Mouse (Mus musculus) layer of hippocampus, postnatal 10 days (tissue): ENCODE data around the gene Hmgcs2. TPM values are rescaled to one million over a fixed set of nuclear protein-coding genes. Genes with fewer than 3 reads are reported as not detected.

Source experiments
- DNase-seq, 2 experiments: peaks; one replicate each; pipeline ENCODE4 v3.0.0; 2021; ENCODE audit warnings: low spot score in 2 of 2
- total RNA-seq, 2 experiments: library from RNA; stranded (reverse); gene quantifications; 2 replicates each; pipeline ENCODE4 v1.2.3; 2021

Gene Hmgcs2
- total RNA-seq, 2 experiments from 2014 or later = 11.5 to 13.6 TPM

GRCm38 (mm10) chr3:98273623-98274398 is 6.4 kb upstream of the Hmgcs2 start:
- no peak for DNase-seq

- DNase-seq = no peak
Measured at GRCm38 (mm10) chr3:98279682-98280081, 553 bp upstream of the Hmgcs2 start.

DNA sequence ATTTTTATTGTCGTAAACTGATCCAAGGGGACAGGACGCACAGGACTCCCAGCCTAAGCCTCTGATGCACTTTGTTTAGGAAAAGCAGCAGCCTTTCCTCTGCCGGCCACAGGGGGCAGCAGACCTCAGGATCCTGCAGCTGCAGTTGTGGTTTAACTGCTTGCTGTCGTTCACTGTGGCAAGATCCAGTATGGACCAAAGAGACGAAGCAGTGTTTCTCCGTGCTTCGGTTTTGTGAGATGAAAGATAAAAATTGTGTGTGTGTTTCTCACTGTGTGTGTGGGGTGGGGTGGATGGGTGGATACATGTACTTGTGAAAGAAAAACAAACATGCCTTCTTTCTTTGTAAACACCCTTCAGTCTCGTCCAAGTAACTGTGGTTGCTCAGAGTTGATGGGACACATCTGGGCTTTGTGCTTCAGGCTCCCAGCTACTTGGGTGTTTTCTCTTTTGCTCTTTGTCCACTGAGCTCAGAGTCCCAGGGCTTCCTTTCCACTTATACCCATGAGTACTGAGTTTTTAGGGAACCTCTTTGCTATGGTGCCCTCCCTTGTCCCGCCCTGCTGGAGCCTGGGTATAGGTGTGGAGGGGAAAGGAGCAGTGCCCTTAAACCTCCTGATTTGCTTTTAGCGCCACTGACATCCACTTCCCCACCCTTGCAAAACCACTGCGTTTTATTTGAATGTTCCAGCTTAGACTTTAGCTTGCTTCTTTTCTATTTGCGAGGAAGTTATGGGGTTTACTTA is 871 bp downstream of the Hmgcs2 start:
- DNase-seq = peak; percentile 58 to 72

DNA sequence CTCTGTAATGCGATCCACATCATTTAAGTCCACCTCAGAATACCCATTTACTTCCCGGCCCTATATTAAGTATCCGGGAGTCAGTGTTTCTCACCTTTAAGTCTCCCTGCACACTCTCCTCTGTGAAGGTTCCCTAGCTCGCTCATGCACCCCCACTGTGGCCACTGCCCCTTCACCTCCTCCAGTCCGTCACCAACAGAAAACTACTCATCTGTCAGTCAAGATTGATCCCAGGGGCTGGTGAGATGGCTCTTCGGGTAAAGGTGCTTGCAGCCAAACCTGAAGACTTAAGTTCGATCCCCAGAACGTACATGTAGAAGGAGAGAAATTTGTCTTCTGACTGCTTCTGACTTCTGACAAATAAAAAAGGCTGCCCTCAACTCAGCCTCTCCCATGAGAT is 2.2 kb downstream of the Hmgcs2 start:
- DNase-seq = no peak

DNA sequence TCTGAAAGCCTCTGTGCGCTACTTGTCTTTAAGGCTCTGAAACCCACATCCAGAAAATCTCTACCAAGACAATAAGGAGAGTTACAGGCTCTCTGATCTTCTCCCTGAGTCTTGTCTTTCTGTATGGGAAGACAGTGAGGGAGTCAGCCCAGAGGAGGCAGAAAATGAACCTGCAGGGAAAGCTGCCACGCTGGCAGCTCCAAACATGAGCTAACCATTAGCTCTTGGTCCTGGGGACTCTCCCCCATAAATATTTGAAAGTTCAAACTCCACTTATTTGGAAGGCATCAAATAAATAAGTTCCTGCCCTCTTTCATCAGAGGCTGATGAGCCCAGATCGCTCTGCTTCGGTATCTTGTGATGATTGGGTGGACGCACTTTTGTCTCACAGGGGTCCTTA is 3.0 kb downstream of the Hmgcs2 start:
- DNase-seq = no peak

DNA sequence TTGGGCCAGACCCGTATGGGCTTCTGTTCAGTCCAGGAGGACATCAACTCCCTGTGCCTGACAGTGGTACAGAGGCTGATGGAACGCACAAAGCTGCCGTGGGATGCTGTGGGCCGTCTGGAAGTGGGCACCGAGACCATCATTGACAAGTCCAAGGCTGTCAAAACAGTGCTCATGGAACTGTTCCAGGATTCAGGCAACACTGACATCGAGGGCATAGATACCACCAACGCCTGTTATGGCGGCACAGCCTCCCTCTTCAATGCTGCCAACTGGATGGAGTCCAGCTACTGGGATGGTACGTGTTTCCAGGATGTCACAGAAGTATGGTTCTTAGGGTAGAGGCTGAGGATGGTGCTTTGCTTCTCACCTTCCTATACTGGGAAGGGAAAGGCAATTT is 10.8 kb downstream of the Hmgcs2 start:
- DNase-seq = no peak

- DNase-seq = no peak
Measured at GRCm38 (mm10) chr3:98295965-98296364, 15.7 kb downstream of the Hmgcs2 start.

DNA sequence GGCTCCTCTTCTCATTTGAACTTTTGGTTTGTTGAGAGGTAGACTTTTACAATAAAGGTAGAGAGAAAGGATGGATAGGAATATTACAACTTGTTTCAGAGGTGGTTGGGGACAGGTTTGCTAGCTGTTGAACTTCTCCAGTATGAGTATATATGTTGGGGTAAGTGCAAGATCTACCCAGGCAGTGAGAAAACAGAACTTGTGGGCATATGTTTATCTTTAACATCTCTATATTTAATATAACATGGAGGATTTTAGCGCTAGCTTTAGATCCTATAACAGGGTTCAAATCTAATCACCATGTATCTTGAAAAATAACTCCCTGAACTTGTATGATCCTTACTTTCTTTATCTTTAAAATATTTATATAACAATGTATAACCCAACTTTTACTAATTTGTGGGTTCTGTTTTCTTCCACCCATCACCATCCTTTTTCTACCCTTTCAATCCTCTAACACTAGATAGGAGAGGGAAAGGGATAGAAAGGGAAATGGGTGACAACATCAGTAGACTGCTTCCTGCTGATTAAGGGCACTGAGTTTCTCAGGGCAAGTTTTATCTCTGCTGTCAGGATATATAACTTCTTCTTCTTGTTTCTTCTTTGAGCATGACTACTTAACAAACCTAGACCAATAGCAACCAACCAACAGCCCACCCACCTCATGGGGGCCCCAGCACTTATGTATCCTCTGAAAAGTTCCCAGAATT is 19.3 kb downstream of the Hmgcs2 start:
- DNase-seq = no peak

DNA sequence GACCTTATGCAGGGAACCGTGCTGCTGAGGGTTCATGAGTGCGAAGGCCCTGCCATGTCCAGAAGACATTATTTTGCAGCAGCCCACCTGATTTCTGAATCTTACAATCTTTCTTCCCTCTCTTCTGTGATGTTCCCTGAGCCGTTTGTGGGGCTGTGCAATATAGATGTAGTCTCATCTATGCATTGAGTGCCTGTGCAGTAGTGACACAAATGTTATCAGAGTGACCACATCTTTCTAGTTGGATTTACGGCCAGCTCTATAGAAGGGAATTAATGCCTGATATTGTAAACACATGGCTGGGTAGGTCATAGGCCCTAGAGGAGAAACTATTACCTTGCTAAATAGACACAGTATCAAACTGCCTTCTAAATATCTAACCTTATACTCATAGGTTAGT is 20.0 kb downstream of the Hmgcs2 start:
- DNase-seq = no peak

- no peak for DNase-seq
Measured at GRCm38 (mm10) chr3:98301761-98302160, 21.5 kb downstream of the Hmgcs2 start.

- DNase-seq = no peak
Measured at GRCm38 (mm10) chr3:98308606-98309005, 28.4 kb downstream of the Hmgcs2 start.

DNA sequence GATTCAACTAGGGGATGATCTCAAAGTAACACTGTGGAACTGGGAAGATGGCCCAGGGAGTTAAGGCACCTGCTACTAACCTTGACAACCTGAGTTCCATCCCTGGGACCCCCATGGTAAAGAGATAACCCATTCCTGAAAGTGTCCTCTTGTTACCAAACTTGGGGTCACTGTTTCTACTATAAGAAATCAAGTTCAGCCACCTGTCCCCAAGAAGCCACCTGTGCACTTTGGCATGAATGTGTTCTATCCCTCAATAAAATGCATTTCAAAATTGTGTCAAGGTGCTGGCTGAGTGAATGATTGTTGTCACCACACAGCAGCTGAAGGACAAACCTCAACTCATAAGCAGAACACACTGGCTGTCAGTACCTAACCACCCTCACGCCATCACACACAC is 30.2 kb downstream of the Hmgcs2 start:
- DNase-seq = no peak

DNA sequence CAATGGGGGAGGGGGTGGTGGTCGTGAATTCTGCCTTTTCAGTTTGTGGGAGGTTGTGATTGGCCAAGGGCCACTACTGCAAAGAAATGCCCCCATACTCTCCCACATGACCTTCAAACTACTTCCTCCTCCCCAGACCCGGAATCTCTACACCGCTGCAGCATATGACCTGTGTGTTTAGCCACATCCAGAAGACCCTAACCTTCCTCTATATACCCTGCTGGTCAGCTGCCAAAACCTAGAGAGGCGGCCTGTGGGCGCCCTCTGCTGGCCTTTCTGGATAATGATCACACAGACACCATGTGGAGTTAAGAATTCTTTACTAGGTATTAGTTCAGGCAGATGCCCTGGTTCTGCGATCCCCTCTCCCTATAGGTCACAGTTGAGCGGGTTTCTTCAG is 32.6 kb downstream of the Hmgcs2 start:
- DNase-seq = peak; percentile 74 to 79

DNA sequence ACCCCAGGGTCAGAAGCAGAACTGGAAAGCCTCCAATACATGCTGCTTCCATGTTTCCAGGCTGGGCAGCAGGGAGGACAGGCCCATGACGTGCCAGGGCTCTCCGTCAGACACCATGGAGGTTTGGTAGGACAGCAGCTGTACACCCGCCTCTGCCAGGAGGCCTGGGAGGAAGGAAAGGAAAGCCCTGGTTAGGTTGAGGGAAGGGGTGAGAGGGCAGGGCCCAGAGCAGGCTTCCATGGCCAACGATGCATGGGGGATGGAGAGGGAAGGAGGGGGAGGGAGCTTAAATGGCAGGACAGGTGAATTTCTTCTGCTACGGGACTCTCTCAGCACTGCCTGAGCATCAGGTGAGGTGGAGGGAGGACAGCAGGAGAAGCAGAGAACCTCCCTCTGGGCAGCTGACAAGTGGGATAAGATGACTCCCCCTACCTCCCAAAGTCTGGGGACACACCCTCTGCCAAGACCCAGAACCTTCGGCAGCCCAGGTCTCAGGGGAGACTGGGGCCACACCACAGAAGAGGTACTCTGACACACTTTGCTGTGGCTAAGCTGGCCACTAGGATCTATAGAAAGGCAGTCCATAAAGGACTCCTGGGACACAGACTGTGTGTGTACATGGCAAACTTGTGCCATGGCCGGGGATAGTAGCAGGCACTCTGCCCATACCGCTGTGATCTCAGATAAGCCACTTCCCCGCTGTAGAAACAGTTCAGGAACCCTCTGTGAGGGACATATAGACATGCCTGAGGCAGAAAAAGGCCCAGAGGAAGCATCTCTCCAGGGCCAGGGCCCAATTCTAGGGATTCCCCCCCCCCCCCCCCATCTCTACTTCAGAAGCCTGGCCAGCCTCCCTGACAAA is 33.3 kb downstream of the Hmgcs2 start:
- DNase-seq = no peak

DNA sequence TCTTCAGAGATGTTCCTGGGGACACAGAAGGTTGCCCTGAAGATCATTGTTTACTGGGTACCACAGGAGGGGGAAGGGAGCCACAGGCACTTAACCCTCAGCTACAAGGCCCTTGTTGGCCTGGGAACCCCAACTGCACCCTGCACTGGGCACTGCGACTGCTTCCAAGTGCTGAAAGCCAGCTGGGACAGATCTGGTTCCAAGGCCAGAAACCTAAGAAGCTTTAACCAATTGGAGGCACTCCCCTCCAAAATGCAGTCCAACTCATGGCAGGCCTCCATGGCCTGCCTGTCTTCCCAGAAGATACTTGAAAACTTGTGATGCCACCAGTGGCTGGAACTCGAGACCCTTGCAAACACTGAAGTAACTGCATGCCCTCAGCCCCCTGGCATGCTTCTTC is 34.9 kb downstream of the Hmgcs2 start:
- DNase-seq = peak in 1 of 2 experiments; percentile 40

DNA sequence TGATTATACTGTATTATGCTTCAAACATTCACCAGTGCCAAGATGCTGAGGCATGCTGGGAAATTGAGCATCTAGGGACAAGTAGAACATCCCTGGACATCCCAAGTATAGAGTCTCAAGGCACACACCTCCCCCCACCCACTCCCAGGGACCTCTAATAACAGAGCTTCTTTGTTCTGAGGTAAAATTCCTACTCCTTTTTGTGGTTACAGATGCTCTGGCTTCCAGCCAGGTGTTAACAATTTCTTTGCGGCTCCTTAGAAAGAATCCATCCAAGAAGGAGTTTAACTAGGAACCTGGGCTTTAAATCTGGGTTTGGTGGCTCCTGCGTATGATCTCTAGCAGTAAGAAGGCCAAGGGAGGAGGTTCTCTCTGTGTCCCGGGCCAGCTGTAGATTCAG is 36.9 kb downstream of the Hmgcs2 start:
- DNase-seq = no peak

DNA sequence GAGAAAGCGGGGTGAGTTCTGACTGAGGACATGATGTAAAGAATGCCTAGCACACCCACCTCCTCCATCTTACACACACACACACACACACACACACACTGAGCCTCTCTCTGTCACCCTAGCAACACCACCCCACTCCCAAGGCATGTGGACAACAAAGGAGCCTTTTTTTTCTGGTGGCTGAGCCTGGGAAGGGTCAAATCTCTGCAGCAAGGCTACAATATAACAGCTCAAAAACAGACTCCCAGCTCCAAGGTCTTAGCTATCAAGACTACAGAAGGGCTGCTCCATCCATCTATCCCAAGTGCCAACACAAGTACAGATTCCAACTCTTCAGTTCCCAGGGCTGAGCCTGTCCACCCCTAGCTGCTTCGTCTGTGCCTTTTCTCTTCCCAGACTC is 39.0 kb downstream of the Hmgcs2 start:
- DNase-seq = no peak

DNA sequence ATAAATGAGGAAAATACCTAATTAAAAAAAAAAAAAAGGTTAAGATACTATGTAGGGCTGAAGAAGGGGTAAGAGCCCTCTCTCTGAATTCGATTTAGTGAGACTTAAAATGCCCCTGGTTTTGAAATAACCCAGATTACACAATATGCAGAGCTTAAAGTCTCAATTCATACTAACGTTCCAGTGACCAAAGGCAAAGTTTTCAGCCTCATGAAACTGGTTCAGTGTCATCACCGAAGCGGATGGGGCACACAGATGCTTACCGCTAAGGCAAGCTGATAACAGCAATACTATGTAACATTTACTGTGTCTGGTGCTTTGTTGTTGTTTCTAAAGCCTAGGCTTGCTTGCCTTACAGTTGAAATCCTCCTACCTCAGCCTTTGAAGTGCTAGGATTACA is 42.0 kb downstream of the Hmgcs2 start:
- no peak for DNase-seq

DNA sequence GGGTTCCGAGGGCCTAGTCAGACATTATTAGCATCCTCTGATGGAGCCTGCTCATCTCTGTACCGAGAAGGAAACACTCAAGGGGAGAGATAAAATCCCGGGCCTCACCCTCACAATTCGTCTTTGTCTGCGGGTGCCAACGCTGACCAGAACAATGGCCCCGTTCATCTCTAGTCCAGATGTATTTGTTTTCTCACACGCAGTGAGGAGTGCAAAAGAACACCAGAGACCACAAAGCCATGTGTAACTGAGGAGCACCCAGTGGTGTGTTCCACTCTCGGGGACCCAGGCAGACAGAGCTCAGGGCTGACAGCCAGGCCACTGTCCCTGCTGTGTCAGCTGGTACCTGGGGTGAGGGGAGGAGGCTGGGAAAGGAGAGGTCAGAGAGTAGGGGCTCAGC is 44.0 kb downstream of the Hmgcs2 start:
- no peak for DNase-seq

GRCm38 (mm10) chr3:98334010-98334409 is 53.8 kb downstream of the Hmgcs2 start:
- no peak for DNase-seq

GRCm38 (mm10) chr3:98335331-98335730 is 55.1 kb downstream of the Hmgcs2 start:
- DNase-seq = no peak
